Mouse (Mus musculus) adrenal gland (tissue): ENCODE measurements around the gene Usp40.

Source experiments
- intact Hi-C: fragments of 180-260 bp; cut with DNase I; formaldehyde crosslinking; loops from one replicate; pipeline ENCODE4 v1.15.1; 2025

Gene Usp40

GRCm38 (mm10) chr1:87951641-87952040 is 56.7 kb downstream of the Usp40 start:
- intact Hi-C loops: loop anchor here (10.0 kb wide), 1 partner anchor 527 kb away; no protein-coding TSS in a partner anchor

- intact Hi-C loops: no loop called here
Observed at GRCm38 (mm10) chr1:87947681-87948091, 60.7 kb downstream of the Usp40 start.

DNA sequence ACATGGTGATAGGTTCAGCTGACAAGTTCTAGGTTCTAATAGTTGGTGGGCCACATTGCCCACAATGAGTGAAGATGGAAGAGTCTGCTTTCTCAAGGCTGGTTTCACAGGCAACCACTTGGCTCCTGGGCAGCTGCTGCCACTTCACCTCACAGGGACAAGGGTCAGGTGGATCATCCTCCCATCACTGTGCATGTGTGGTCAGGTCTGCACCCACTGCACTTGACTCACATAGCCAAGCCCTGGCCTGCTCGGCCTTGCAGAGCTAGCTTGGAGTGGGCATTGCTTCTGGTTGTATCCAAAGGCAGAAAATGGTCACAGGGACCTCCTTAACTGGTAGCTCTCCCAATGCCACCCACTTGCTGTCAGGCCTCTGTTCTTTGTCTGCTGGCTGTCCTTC is 66.6 kb downstream of the Usp40 start:
- intact Hi-C loops: no loop called here

DNA sequence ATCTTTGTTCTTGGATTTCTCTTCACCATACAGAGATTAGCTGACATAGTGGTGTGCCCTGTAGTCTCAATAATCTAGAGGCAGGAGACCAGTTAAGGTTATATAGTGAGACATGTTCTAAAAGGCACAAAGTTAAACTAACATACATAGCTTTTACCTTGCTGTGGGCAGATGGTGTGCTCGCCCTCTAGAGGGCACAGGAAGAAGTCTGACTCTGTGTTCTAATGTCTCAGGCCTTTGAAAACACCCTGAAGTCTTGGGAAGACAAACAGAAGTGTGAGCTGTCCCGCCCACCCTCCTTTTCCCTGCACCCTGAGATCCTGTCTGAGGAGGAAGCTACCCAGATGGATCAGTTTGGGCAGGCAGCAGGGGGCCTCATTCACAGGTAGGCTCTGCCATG is 71.8 kb downstream of the Usp40 start:
- intact Hi-C loops: no loop called here

- intact Hi-C loops: no loop called here
Observed at GRCm38 (mm10) chr1:87936075-87936474, 72.3 kb downstream of the Usp40 start.

DNA sequence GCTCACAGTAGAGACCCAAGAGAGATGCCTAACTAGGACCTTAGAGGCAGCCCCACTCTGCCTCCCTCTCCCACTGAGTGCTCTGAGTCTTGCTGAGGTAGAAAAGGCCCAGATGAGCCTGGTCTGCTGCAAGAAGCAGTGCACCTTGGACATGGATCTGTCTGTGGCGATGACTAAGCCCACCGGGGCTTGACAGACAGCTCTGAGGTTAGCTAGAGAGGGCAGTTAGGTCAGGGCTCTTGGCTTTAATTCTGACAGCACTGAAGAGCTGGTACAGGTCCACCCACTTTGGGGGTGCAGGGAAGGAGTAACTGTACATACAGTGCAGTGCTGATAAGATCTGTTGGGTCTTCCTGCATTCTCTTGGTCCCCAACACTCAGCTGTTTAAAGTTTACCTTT is 72.8 kb downstream of the Usp40 start:
- intact Hi-C loops: no loop called here

GRCm38 (mm10) chr1:87935095-87935494 is 73.3 kb downstream of the Usp40 start:
- intact Hi-C loops: no loop called here

DNA sequence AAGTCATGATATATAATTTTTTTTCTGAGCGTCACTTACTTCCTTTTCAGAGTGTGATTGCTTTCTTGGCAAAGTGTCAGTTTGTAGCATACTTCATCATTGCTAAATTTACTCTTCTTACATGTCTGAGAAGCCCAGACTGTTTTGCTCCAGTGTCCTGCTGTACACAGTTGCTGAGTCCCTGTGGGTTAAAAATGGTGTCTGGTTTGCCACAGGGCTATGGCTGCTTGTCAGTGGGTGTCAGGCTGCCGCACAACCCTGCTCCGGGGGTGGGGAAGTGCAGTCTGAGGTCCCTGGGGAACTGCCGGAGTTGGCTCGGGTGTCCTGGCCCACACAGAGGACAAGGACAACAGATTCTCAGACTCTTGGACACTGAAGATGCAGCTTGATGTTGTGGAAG is 75.3 kb downstream of the Usp40 start:
- intact Hi-C loops: no loop called here

DNA sequence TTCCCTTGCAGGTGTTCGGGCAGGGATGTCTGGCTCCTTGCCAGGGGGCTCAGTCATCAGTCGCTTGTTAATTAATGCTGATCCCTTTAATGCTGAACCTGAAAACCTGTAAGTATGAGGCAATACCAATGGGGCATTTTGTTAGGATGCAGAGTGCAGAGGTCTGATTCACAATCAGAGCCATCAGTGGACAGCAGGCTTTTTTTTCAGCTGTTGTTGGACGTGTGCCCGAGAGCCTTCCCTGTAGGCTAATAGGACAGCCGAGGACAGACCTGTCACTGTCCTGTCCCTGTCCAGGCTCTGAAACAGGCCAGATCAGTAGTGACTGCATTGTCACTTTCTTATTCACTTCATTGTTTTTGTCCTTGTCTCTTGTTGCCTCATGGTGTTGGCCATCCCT is 78.6 kb downstream of the Usp40 start:
- intact Hi-C loops: no loop called here

DNA sequence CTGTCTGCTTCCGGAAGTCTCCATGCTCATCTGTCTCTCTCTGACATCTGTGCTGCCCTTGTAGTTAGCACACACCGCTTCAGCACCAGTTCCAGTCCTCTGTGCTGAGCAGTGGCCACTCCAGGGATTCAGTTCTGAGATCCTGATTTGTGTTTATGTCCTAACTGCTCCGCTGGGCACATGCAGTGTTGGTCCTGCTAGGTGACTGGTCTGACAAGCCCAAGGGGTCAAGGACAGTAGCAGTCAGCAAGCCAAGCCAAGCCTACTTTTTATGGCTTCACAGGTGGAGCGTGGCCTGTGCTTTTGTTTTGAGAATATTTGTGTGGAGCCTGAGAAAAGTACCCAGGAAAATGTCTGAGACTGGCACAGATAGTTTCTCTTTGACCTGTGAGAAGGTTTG is 83.5 kb downstream of the Usp40 start:
- intact Hi-C loops: loop anchor here (5.0 kb wide), 1 partner anchor 133 kb away; no protein-coding TSS in a partner anchor

- intact Hi-C loops: loop anchor here (5.0 kb wide), 1 partner anchor 130 kb away; no protein-coding TSS in a partner anchor
Observed at GRCm38 (mm10) chr1:87922666-87923065, 85.7 kb downstream of the Usp40 start.

DNA sequence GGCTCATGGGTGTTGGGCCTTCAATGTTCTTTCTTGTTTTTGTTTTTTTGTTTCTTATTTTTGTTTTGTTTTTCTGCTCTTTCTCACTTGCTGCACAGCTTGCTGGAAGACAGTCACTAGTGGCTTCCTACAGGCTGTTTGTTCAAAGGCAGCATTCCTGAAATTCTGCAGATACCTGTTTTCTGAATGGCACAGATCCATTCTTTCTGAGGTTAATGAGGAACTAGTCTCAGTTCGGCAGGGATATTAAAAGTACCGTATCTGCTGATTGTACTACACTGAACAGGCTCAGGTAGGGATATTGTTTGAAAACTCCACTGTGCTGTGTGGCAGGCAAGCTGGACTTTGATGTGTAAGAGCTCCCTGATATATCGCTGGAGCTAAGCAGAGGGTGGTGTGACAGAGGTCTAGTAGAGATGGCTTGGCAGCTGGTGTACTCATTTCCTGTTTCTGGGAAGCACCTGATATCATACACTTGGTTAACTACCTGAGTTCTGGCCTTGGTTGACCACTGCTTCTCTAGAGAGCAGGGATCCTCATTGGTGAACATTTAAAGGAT is 88.2 kb downstream of the Usp40 start:
- intact Hi-C loops: loop anchor here (5.0 kb wide), 1 partner anchor 128 kb away; no protein-coding TSS in a partner anchor

- intact Hi-C loops: no loop called here
Observed at GRCm38 (mm10) chr1:87918061-87918460, 90.3 kb downstream of the Usp40 start.

- intact Hi-C loops: no loop called here
Observed at GRCm38 (mm10) chr1:87917361-87917760, 91.0 kb downstream of the Usp40 start.

- intact Hi-C loops: no loop called here
Observed at GRCm38 (mm10) chr1:87913356-87913755, 95.0 kb downstream of the Usp40 start.

DNA sequence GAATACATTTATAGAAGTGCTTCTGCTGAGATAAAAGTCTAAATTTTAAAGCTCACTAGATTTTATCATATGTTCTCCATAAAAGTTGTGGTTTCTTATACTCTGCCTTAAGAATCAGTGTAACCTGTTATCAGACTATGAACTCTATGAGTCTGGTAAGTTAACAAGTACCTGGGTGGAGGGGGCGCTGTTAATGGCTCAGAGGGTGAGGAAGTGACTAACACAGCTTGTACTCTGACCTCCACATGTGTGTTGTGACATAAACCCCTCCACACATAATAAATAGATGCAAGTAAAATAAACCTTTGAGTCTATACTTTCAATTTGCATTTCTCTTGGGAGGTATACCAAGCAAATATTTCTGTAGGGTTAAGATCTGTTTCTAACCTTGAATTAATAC is 97.9 kb downstream of the Usp40 start:
- intact Hi-C loops: no loop called here

DNA sequence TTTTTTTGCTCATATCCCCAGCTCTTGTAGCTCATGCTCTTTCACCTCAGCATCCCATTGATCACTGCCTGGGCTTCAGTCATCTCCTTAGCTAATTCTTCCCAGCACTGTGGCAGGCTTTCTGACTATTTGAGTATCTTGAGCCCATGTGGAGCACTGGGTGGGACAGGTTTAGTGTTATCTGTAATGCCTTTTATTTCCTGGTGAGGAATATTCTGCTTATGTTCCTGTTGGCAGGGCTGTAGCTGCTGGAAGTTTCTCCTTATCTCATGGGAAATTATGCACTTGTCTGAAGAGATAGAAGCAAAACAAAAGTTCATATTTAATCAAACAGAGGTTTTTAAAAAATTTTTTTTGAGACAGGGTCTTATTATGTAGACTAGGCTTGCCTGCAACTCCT is 98.8 kb downstream of the Usp40 start:
- intact Hi-C loops: no loop called here

DNA sequence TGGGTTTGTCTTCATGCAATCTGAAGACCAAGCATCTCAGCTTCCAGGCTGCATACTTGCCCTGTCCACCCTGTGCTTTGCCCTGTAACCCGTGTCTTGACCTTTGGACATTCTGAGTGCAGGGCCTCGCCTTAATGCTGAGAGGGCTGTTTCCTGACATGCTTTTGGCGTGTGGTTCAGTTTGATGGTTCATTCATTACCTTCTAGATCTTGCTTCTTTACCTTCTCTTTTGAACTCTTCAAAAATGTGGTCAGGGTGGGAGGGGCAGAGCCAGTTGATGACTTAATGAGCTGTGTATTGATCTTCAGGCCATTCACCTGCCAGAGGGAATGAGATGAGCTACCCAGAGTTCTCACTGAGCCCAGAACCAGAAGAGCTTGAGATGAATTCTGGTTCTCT is 99.6 kb downstream of the Usp40 start:
- intact Hi-C loops: no loop called here

- intact Hi-C loops: no loop called here
Observed at GRCm38 (mm10) chr1:87908006-87908405, 100.3 kb downstream of the Usp40 start.

DNA sequence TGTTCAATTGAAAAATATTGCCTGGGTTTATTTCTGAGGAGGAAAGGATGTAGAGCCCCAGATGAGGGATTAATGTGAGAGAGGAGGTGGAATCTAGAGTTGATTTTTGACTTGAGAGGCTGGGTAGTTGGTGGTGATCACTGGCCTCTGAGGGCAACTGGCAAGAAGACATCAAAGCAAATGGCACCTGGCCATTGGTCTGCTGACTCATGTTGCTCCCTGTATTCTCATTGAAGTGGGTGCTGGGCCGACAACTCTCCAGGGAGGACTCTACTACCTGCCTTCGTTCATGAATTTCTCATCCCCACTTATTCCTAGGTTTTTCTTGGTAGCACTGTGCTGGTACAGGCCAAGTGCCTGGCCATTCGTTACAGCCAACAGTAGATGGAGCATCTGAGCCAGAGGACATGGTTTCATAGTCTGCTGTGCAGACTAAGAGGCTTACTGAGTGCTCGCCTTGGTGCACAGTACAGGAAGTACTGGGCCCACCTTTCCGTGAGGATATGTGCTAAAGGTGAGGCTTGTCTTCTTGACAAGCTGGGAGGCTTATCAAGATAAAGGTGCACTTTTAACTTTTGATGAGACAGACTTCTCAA is 101.9 kb downstream of the Usp40 start:
- intact Hi-C loops: no loop called here

- intact Hi-C loops: no loop called here
Observed at GRCm38 (mm10) chr1:87902186-87902585, 106.2 kb downstream of the Usp40 start.

DNA sequence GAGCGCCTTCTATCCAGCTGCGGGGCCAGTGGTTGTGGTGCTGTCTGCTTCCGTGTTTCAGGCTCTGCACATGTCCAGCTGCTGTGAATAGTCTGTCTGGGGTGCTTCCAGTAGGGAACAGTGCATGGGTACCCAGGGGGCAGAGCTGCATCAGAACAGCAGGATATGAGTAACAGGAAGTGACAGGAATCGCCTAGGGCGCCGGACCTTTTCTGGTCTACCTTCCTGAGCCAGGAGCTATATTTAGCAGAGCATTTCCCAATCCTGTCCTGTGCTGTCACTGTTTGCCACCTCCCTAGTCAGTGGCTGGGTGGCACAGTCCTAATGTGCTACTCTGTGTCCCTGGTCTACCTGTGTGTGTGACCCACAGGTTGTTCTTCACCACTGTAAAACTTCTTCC is 107.4 kb downstream of the Usp40 start:
- intact Hi-C loops: no loop called here

DNA sequence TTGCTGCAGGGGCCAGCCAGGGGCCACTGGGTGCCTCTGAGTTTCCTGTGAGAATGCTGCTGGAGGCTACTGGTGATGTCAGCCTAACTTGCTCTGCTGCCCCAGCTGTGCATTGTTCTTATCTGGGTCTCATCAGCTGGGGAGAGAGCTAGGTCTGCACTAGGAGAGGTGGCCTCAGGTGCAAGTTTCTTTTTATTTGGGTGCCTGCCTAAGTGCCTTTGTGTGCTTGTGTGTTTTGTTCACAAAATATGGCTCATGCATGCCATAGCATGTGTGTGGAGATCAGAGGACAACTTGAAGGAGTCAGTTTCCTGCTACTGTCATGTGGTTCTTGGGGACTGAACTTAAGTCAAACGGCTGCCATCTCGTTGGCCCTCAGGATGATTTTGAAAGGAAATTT is 108.7 kb downstream of the Usp40 start:
- intact Hi-C loops: loop anchor here (5.0 kb wide), 1 partner anchor 42 kb away; no protein-coding TSS in a partner anchor
